Mouse (Mus musculus) E14TG2a.4 (cell line): Measurements from ENCODE around the gene Tmcc1.

ENCODE experiments used
- CTCF ChIP-seq: conservative IDR thresholded peaks from 2 replicates; pipeline ENCODE4 v1.5.1; 2014; ENCODE audit warnings: low read length
- NANOG ChIP-seq: IDR thresholded peaks from 2 replicates; pipeline ENCODE4 v1.6.1; 2014; ENCODE audit warnings: borderline replicate concordance, low read length, mixed read lengths

DNA sequence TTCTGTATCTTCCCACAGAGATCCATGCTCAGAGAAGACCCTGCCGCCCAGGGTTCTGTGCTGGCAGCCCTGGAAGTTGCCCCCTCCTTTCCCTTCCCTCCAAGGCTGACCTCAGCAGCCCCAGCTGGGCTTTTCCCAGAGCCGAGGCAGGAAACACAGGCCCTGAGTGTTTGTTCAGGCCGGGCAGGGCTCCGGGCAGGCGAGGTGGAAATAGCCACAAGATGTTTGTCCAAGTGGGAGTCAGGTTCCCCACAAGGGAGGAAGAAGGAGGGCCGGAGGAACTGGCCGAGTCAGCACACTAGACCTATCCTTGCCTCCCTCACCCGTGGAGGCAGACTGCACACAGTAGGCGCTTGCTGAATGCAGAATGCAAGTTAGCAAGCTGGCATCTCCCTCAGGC is 186.6 kb downstream of the Tmcc1 start:
- TF ChIP-seq CTCF (no peak), NANOG (no peak)
